Mouse (Mus musculus) erythroblast, embryonic 14.5 days (primary cell): ENCODE results near the gene Ncam1.

ENCODE experiments used
- GATA1 ChIP-seq: IDR thresholded peaks from 2 replicates; pipeline ENCODE4 v1.6.1; 2012; ENCODE audit warnings: low read length, inconsistent platforms, mixed read lengths
- TAL1 ChIP-seq: IDR thresholded peaks from 3 replicates; pipeline ENCODE4 v1.6.1; 2012; ENCODE audit warnings: low read length, inconsistent platforms, mixed read lengths

DNA sequence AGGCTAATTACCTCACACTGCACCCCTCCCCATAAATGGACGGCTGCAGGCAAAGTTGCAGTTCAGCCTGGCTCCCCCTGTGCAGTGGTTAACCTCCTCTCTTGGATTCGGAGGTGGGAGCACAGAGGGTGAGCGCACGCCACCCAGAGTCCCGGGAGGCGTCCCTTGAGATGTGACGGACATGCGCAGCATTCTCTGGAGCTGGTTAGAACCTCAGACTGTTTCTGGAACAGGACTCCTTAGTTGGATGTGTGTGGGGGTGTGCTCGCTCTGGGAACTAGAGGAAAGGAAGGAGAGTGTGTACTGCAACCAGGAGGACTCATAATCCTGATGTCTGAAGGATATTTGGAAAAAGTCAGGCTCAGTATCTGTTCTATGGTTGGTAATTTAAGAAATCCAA, 274.0 kb downstream of the Ncam1 start:
- no peak for TF ChIP-seq TAL1
- TF ChIP-seq GATA1 = no peak
